Mouse (Mus musculus) regulatory T cell (primary cell): ENCODE results near the gene Tepsin.

Experiments
- in situ Hi-C: fragments of 300-600 bp; cut with MboI, MseI; formaldehyde crosslinking; loops from one replicate; pipeline ENCODE4 v1.15.1; 2025; ENCODE audit warnings: high pct_unique_total_duplicates

Gene Tepsin

GRCm38 (mm10) chr11:120098588-120099511, at the start of gene Tepsin, which contains the start of gene Ndufaf8:
TSS of gene Tepsin (minus strand) at chr11:120098731.
TSS of gene Ndufaf8 (plus strand) at chr11:120098928.
- in situ Hi-C loops, result no loop called here

DNA sequence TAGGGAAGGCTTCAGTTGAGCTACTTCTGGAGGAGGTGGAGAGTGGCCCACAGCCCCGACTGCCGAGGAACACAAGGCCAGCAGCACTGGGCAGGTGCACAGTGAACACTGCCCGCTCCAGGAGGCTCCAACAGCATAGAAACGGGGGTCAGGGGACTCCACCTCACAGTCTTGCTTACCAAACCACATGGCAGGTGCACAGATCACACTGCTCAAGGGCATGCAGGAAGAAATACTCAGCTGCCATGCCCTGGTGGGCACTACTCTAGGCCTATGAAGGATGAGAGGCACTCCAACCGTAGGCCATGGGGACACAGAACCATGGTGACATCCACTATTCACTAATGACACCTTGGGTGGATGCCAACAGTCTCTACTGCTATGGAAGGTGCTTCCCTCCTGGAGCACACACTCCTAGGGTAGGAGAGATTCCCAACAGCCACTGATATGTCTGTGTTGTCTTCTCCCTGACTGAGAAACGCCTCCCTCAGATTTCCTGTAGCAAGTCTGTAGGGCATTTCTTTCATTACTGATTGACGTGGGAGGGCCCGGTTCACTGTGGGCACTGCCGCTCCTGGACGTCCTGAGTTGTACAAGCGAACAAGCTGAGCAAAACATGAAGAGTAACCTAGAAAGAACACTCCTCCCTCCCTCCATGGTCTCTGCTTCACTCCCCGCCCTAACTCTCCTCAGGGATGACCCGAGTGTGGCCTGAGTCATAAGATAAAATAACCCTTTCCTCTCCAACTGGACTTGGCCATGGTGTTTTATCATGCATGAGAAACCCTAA, 45.4 kb upstream of the Tepsin start:
- in situ Hi-C loops, result no loop called here

- in situ Hi-C loops, result no loop called here
Measured at GRCm38 (mm10) chr11:120142601-120143051, 44.1 kb upstream of the Tepsin start.

DNA sequence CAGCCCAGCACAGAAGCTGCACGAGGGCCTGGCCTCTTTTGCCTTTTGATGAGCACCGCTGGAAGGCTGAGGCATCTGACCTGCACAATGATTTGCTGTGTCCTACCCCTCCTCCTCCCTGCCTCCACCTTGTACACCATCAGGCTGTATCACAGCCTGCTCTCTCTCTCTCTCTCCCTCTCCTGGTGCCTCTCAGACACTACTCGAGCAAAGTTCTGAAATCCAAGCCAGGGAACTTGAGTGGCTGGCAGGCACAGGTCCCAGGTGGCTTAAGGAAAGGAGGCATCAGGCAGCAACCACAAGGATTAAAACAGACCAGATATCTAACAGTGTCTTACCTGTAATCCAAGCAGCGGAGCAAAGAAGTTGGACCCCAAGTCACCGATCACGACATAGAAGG, 41.7 kb upstream of the Tepsin start:
- in situ Hi-C loops, result no loop called here

- in situ Hi-C loops, result no loop called here
Measured at GRCm38 (mm10) chr11:120139309-120139731, 40.8 kb upstream of the Tepsin start.

DNA sequence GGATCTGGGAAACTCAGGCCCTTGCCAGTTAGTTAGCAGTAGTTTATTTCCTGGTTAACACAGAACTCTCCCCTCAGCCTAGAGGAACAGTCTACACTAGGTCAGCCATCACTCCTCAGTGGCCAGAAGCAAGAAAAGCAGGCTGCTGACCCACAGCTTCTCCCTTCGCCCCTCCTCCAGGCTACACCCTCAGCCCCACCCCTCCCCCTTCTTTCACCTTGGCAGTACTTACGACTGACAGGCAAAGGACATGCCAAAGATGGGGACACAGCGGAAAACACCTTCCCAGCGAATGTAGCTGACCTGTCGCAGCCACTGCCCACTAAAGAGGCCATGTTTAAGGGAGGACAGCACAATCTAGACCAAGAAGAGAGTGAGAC, 39.1 kb upstream of the Tepsin start:
- in situ Hi-C loops, result no loop called here

GRCm38 (mm10) chr11:120136796-120137624, 38.5 kb upstream of the Tepsin start:
- in situ Hi-C loops, result no loop called here

GRCm38 (mm10) chr11:120136195-120136594, 37.7 kb upstream of the Tepsin start:
- in situ Hi-C loops, result no loop called here

- in situ Hi-C loops, result no loop called here
Measured at GRCm38 (mm10) chr11:120134847-120135530, 36.5 kb upstream of the Tepsin start.

- in situ Hi-C loops, result no loop called here
Measured at GRCm38 (mm10) chr11:120134148-120134547, 35.6 kb upstream of the Tepsin start.

DNA sequence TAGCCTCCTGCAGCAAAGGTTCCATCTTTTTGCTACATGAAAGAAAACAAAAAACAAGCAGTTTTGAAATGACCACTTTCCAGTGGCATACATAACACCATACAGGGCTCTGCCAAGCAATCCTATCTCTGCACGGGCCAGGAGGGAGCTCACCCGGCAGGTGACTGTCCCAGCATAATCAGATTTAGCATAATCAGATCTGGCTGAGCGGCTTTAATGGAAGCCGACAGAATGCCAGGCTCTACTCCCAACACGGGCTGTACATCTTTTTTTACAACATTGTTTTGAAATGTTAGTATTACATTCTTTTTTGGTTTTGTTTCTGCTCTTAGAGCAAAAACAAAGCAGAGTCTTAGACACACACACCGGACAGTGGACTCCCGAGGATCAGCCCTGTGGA, 30.8 kb upstream of the Tepsin start:
- in situ Hi-C loops, result no loop called here

- in situ Hi-C loops, result no loop called here
Measured at GRCm38 (mm10) chr11:120126845-120127244, 28.3 kb upstream of the Tepsin start.

GRCm38 (mm10) chr11:120122126-120122525, 23.6 kb upstream of the Tepsin start:
- in situ Hi-C loops, result no loop called here

DNA sequence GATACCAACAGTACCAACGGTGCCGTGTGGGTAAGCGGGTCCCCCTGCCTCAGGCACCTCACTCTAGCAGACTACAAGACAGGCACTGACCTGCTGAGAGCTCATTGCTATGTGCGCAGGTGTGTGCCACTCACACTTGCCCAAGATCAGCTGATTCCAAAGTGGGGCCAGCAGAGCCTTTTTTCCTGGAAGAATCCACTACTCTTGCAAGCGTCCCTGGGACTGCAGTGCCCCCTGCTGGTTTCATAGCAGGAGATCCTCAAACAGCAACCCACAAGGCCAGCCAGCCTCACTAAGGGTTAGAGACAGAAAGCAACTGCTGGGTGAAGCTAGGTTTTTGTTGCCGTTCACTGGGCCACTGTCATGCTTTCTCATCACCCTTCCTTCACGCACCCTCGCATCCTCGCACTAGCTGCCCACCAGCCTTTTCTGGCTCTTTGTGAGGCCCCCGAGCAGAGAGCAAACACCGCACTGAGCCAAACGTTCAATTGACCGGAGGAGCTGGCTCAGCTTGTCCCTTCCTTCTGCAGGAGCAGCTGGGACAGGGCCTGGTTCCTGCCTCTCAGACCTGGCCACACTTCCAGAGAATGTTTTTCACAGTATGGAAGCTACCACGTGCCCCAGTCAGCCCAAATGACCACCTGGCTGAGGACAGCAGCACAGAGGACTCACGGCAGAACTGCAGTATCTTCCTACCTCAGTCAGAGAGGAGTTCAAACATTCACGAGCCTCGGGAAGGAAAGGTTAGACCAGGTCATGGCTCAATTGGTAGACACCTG, 22.3 kb upstream of the Tepsin start:
- in situ Hi-C loops, result no loop called here

GRCm38 (mm10) chr11:120119936-120120541, 21.5 kb upstream of the Tepsin start:
- in situ Hi-C loops, result no loop called here

- in situ Hi-C loops, result no loop called here
Measured at GRCm38 (mm10) chr11:120119108-120119507, 20.6 kb upstream of the Tepsin start.

- in situ Hi-C loops, result no loop called here
Measured at GRCm38 (mm10) chr11:120117626-120118025, 19.1 kb upstream of the Tepsin start.

DNA sequence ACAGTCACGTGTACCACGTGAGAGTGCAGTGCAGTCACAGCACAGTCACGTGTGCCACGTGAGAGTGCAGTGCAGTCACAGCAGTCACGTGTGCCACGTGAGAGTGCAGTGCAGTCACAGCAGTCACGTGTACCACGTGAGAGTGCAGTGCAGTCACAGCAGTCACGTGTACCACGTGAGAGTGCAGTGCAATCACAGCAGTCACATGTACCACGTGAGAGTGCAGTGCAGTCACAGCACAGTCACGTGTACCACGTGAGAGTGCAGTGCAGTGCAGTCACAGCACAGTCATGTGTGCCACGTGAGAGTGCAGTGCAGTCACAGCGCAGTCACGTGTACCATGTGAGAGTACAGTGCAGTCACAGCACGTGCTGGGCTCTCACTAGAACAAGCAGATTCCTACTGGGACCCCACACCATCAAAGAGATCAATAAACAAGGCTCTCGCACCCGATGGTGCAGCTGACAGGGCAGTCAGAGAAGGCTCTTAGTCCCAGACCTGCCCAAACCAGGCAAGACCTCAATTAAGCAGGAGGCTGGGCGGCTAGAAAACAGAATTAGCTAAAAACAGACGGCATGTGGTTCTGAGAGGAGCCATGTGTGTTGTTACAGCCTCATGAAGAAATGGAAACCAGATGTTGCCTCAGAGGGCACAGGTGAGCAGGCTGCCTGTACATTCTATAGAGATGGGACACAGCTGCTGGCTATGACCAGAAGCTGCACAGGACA, 16.1 kb upstream of the Tepsin start:
- in situ Hi-C loops, result loop anchor here (5.0 kb wide), 1 partner anchor 93 kb away; no protein-coding TSS in a partner anchor

DNA sequence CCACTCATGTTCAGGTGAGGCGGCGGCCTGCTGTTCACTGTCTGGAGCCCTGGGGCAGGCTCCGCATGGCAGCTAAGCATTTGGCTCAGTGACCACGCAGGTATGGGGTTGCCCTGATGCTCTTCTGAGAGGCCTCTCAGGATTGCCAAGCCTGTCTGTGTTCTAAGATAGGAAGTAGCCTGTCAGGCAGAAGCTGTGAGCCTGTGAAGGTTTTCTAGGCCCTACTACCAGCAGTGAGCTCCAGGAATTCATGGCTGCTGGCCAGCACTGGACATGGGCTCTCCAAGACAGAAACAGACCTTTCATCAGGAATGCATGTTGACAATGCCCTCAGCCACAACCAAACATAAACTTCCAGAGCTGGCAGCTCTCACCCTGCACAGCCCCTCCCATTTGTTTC, 13.6 kb upstream of the Tepsin start:
- in situ Hi-C loops, result loop anchor here (5.0 kb wide), 1 partner anchor 95 kb away; no protein-coding TSS in a partner anchor
